14 mouse cellular contexts compared by ENCODE assay signal in genomic region chr19:40302916-40303315, GRCm38 (mm10). TPM values are rescaled to one million over a fixed set of nuclear protein-coding genes. Genes with fewer than 3 reads are reported as not detected.
DNase-seq lines count a peak whose midpoint lies in the region; ATAC-seq and TF ChIP-seq lines count a peak whose summit lies in the region.
"Had no signal": no experiment of that assay in that cellular context is flagged by ENCODE, and none has a peak within 500 bp of the region (broad histone marks: within the 10 kb centered on the region; RNA-seq: fewer than 3 reads in every experiment).

No protein-coding gene starts in this region.

- H3K4me3 ChIP-seq in heart, postnatal 0 days (ENCODE audit: low read depth, low read length): no peak overlapping the region
- H3K4me3 ChIP-seq in limb, embryonic 15.5 days: no peak overlapping the region
- H3K4me3 ChIP-seq: hindbrain, embryonic 13.5 days; myocyte had no signal

- peak overlapping the region; percentile 8; the same call in 1 of the 2 replicates for H3K4me2 ChIP-seq in heart, postnatal 0 days (ENCODE audit: low read depth, low read length)
- no peak overlapping the region for H3K4me2 ChIP-seq in limb, embryonic 15.5 days
- H3K4me2 ChIP-seq: hindbrain, embryonic 13.5 days had no signal

- peaks cover 14% of the 10 kb centered on the region for H3K4me1 ChIP-seq in heart, postnatal 0 days (ENCODE audit: control insufficient read depth, insufficient read depth)
- peaks cover 6% of the 10 kb centered on the region; the same call in 1 of the 2 replicates for H3K4me1 ChIP-seq in limb, embryonic 15.5 days

- peak; percentile 39 for DNase-seq in layer of hippocampus, adult 9-11 months
- no peak for DNase-seq in layer of hippocampus, adult 11-12 months (ENCODE audit: low spot score)
- DNase-seq in gastrocnemius, postnatal 25 days: peak; percentile 39
- peak; percentile 93 for DNase-seq in heart, postnatal 0 days (ENCODE audit: low spot score)
- DNase-seq in spleen, postnatal 14 days (ENCODE audit: low spot score in 2 of 2): no peak
- DNase-seq in retina, postnatal 1 day: no peak
- no peak for DNase-seq in cerebellum, adult 11 months
- DNase-seq: kidney, postnatal 4 days; liver, postnatal 0 days; thymus, postnatal 25 days had no signal

- no peaks in the 10 kb centered on the region for H3K27me3 ChIP-seq in heart, postnatal 0 days (ENCODE audit: control insufficient read depth, insufficient read depth, low read length)
- H3K27me3 ChIP-seq in limb, embryonic 15.5 days: no peaks in the 10 kb centered on the region
- H3K27me3 ChIP-seq: hindbrain, embryonic 13.5 days had no signal

- H3K9me3 ChIP-seq in heart, postnatal 0 days (replicated peaks; ENCODE audit: control insufficient read depth, low read length): no peaks in the 10 kb centered on the region
- H3K9me3 ChIP-seq in limb, embryonic 15.5 days: no peaks in the 10 kb centered on the region
- H3K9me3 ChIP-seq: hindbrain, embryonic 13.5 days had no signal

- TF ChIP-seq CTCF in heart, postnatal 0 days (IDR thresholded peaks at IDR 0.05; ENCODE audit: low read depth): peak; percentile 34

- peaks cover 57% of the 10 kb centered on the region for H3K36me3 ChIP-seq in heart, postnatal 0 days (replicated peaks; ENCODE audit: control insufficient read depth, insufficient read depth, low read length)
- no peaks in the 10 kb centered on the region; the same call in 1 of the 2 replicates for H3K36me3 ChIP-seq in limb, embryonic 15.5 days

- 33% methylated on average over 9 of the region's 9 CpGs for WGBS in heart, postnatal 0 days
- WGBS in limb, embryonic 15.5 days: 61% methylated on average over 9 of the region's 9 CpGs

- H3K9ac ChIP-seq in heart, postnatal 0 days (replicated peaks; ENCODE audit: low read depth, low read length): peak overlapping the region; percentile 3; the same call in 1 of the 2 replicates
- H3K9ac ChIP-seq in limb, embryonic 15.5 days: no peak overlapping the region
- H3K9ac ChIP-seq: hindbrain, embryonic 13.5 days; liver, postnatal 0 days had no signal

- ATAC-seq in heart, postnatal 0 days (ENCODE audit: insufficient read depth, low read depth): peak; percentile 94
- 0 out of 2 replicates have a peak, but pooled peaks have one; percentile 31 for ATAC-seq in limb, embryonic 15.5 days (ENCODE audit: insufficient number of reproducible peaks, low FRiP score, low TSS enrichment, low read depth)
- ATAC-seq: CD4-positive, CD25-positive, alpha-beta regulatory T cell, adult 4 months; liver, postnatal 0 days had no signal

- peak overlapping the region; percentile 86 for H3K27ac ChIP-seq in heart, postnatal 0 days (ENCODE audit: low read depth)
- H3K27ac ChIP-seq in limb, embryonic 15.5 days: no peak overlapping the region
- H3K27ac ChIP-seq: hindbrain, embryonic 13.5 days had no signal

- TF ChIP-seq EP300 in heart, postnatal 0 days (IDR thresholded peaks at IDR 0.05; ENCODE audit: low read depth): no peak

RNA-seq across cellular contexts. Expression of gene Pdlim1, which starts 31.3 kb away (rescaled TPM):
- total RNA-seq in gastrocnemius, postnatal 25 days (2021): 100 to 1,000 TPM; 116 to 150 TPM
- 96.5 and 117 TPM in 2 replicates for total RNA-seq in heart, postnatal 0 days (2014; rRNA removed; ENCODE audit: low replicate concordance)
- 206 and 230 TPM in 2 replicates for polyA plus RNA-seq in heart, postnatal 0 days (2015; fragmentation: Nextera tagmentation; extraction: Ambion mirVana)
- polyA plus RNA-seq in limb, embryonic 15.5 days (2015; fragmentation: Nextera tagmentation; extraction: Ambion mirVana): 179 and 204 TPM in 2 replicates

Comparison
In these comparisons a context has a peak if more than half of its experiments do, and no peak if none do; other contexts are left out.
1. DNase-seq: peak in layer of hippocampus, adult 9-11 months (single experiment), gastrocnemius, postnatal 25 days (single experiment) and heart, postnatal 0 days (single experiment); none in layer of hippocampus, adult 11-12 months (single experiment), spleen, postnatal 14 days (0 of 2), retina, postnatal 1 day (single experiment) and cerebellum, adult 11 months (single experiment).